Mouse (Mus musculus) kidney, adult 9 months (tissue): ENCODE data around the gene Gm43720.

ENCODE experiments used
- DNase-seq: peaks from one replicate; pipeline ENCODE4 v3.0.0; 2022

The Gm43720 gene

DNA sequence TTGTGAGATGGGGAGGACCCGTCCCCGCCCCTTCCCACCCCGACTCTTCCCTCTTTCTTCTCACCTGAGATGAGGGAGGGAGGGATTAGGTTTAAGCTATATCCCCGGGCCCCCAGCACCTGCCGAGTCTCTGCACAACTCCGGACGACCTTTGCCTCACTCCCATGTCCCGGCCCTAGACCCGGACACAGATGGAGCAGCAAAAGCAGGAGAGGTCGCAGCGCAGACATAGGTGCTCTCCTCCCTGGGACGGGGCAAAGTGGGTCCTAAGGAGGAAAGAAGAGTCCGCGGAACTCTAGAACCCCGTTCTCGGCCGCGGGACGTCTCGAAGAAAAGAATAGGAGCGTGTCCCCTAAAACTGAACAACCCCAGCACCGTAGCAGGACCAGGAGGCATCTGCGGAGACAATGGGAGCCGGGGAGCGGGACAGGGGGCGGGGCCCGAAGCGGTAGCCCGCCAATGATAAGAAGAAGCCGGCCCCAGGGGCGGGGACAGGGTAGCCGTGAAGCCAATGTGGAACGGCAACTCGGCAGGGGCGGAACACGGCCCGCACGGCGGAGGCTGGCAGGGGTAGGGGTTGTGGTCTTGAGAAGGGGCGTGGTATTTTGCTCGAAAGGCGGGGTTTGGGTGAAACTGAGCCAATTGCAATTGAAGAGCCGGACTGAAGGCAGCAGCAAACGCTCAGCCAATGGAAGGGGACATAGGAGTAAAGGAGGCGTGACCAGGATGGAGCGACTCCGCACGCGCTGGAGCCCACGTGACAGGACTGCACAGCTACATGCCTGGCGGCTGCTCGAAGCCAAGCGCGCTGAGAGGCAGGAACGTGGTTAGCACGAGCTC, at the start of gene Gm43720, which contains the start of the genes Gpc2 and Stag3:
Gm43720 (minus strand) TSS at position 374 of the 840 bp plus-strand sequence.
Gpc2 (minus strand) TSS at position 421 of the 840 bp plus-strand sequence.
Stag3 (plus strand) TSS at position 656 of the 840 bp plus-strand sequence.
- peak; percentile 75 for DNase-seq

DNA sequence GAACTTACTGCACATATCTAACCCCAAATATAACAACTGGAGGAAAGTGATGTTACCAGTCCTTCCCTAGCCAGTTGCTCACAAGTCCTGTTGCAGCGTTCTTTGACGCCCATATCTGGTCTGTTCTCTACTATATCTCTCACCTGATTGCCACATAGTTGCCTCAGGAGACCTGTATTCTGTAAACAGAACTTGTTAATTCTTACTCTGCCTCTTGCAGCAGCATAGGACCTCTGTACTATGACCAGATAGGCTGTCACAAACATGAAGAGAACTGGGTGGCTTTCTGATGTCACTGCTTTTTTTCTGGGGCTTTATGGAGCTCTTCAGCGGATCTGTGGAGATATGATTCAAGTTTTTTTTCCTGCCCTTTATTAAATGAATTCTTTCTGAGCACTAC, 33.0 kb upstream of the Gm43720 start:
- no peak for DNase-seq

DNA sequence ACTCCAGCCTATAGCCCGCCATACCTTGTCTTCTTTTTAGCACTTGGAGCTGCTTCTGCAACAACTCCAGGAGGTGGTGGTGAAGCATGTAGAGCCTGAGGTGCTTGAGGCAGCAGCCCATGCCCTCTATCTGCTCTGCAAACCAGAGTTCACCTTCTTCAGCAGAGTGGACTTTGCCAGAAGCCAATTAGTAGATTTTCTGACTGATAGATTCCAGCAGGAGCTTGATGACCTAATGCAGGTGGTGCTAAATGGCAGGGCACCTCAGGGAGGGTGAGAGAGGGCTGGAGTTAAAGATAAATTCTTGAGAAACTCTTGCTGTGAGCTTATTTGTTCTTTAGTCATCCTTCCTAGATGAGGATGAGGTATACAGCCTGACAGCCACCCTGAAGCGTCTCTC, 19.9 kb upstream of the Gm43720 start:
- DNase-seq: no peak

DNA sequence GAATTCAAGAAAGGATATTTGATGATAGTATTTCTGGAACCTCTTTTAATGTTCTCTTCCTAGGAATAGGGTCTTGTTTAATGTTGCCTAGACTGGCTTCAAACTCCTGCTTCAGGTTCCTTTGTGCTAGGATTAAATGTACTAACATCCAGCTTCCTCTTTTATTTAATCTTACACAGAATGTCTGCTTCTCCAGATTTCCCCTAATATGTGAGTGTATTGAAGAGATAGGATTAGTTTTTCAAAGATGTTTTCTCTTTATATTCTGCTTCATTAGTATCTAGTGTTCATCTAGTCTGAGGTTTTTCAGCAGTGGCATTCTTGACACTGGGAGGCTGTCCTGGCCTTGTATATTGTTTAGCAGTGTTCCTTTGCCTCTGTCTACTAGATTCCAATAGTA, 14.4 kb upstream of the Gm43720 start:
- no peak for DNase-seq

DNA sequence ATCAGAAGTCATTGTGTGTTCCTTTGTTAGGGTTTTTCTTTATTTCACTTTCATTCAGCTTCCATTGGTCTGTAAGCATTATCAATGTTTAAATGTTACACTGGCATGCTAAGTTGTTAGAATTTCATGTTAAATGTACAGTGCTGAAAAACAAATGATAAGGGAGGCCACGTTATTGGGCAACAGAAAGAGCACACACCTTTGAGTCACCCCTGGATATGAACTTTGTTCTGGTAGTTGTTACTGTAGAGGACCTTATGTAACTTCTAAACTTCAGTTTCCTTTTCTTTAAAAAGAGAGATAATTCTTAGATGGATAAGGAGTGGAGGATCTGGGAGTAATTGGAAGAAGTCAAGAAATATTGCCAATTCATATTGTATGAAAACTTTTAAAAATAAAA, 11.9 kb upstream of the Gm43720 start:
- no peak for DNase-seq

DNA sequence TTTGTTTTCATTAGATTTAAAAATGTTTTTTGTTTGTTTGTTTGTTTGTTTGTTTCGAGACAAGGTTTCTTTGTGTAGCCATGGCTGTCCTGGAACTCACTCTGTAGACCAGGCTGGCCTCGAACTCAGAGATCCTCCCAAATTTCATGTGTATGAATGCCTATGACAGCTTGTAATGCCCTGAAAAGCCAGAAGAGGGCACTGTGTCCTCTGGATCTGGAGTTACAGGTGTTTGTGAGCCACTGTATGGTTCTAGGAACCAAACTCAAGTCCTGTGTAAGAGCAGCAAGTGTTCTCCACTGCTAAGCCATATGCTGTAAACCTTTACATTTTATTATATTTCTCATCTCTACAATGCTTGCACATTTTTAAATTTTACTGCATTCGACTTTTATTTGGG, 8.1 kb upstream of the Gm43720 start:
- no peak for DNase-seq

DNA sequence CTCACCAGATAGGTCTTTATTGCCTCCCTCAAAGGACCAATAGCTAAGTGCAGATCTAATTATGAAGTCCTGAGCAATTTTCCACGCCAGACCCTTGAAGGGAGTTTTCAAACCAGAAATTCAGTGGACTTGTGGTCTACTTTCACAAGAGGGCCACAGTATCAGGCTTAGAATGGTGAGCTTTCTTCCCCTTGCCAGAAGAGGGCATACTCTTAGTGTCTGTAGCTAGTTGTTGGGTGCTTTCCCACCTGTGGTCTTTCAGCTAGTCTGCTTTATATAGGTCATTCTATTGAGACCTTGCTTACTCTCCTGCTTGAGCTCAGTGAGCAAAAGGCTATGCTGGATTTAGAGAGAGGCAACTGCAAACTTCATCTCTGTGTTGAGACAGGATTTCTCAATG, 3.8 kb upstream of the Gm43720 start:
- DNase-seq: no peak

DNA sequence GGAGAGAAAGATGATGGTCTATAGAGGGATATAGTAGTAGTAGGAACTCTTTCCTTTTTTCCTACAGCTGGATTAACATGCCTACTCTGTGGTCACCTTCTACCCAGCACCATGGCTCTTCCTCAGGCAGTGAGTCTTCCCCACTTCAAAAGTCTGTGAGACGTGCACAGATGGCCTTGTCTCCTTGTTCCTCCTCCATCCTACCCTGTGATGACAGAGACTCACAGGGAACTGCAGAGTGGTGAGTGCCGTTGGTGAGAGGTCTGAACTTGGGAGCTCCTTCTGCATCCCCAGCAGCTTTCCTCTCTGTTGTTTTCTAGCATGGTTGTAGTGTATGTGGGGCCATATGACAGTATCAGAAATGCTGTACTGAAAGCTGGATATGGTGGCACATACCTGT, 2.0 kb upstream of the Gm43720 start:
- no peak for DNase-seq

DNA sequence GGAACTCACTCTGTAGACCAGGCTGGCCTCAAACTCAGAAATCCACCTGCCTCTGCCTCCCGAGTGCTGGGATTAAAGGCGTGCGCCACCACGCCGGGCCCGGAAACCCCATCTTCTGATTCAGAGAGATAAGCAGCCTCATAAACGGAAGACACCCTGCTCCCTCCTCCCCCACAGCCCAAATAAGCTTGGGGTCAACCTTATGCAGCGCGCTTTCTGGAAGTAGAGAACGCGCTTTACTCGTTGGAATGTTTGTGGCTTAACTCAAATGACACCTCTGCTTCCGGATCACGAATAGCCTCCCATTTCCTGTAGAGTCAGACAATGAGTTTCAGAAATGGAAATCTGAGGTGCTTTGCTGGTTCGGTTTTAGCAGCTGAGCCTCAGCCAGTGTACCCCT, 1.1 kb upstream of the Gm43720 start:
- no peak for DNase-seq

DNA sequence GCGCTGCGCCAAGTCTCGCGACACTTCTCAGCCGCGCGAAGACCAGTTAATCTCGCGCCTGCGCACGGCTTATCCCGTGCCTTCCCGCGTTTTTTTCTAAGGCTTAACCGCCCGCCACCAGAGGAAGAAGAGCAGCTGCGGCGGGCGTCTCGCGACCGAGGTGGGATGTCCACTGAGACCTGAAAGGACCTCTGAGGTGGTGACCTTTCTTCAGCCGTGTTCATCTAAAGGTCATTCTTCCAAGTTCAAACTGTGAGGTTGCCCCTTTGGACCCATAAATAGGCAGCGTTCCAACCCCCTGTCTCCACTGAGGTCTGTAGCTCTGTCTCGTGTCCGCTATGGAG, 639 bp upstream of the Gm43720 start:
- DNase-seq: no peak

DNA sequence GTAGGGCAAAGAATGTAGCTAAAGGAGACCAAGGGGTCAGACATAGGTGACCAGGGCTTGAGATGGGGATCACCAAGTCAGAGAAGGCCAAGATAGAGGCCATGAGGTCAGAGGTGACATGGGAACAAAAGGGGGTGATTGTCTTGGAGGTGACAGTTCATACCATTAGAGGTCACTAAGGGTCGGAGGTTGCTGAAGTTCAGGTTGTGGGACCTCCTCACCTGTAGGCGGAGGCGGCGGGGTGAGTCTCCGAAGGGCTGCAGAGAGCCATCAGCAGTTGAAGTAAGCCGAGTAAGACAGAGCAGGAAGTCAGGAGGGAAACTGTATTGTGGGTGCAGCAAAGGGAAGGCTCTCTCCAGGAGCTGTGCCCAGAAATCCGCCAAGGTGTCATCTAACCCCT, 1.8 kb downstream of the Gm43720 start:
- DNase-seq: no peak

DNA sequence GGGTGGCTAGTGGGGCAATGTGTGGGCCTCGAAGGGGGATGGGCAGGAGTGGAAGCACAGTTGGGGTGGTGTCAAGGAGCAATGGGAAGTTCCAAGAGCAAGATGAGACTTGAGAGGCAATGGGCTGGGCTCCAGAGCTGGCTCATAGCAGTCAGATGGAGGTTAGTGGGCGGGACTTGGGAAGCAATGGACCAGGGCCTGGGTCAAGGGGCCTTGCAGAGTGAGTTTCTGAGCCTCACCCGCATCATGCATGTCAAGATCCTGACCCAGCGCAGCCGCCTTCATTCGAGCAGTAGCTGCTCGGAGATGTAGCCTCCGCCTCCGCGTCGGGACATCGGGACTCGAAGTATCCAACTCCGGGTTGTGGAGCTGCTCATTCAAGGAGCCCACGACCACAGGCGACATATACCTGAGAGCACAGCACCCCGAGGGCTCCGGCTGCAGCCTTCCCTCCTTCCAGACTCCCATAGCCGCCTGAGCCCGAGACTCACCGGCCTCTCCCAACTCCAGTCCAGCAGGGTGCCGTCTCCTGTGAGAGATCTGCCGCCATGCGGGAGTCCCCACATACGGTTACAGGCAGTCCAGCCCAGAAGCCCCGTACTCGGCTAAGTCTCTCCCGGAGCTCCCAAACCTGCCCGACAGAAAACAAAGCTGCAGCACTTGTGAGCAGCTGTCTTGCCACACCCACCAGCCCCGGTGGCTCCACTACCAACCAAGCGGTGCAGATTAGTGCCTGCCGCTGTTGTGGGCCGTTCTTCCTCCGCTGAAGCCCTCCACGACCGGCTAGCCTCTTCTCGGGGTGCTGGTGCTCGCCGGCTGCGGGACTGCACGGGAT, 4.3 kb downstream of the Gm43720 start:
- peak; percentile 43 for DNase-seq

DNA sequence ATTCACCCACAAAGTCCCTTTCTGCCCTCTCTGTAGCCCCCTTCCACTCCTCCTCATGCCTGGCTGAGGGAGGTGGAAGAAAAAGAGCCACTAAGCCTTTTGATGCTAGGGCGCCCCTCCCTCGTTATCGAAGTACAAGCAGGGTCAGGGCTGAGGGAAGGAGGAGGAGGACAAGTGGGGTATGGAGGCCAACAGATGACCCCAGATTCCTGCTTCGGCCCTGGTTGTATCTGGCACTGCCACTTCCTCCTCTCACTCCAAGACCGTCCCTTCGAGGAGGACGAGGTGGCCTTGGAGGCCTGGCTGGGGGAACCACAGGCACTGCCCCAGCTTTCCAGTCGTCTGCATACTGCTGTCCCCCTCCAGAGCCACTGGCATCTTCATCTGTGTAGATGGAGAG, 5.6 kb downstream of the Gm43720 start:
- no peak for DNase-seq

DNA sequence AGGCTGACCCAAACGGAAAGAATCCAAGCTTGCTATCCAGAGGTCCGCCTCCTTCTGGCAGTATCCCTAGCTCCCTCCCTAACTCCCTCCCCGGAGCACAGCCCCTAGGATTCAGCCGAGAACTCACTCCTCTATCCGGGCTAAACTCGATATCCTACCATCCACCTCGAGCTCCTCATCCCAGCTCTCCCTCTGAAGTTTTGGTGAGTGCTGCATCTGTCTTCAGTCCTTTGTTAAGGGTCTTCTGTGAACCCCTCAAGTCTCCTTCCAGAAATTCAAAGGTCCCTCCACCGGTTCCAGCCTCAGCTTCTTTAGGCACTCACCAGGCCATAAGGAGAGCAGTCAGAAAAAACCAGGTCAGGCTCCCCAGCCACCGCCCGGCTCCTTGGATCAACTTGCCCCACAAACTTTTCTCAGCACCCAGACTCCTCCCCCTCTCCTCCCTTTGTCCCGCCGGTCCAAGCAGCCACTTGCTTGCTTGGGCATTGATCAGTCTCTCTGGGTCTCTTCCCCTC, 7.3 kb downstream of the Gm43720 start, which contains the start of gene Gal3st4:
Gal3st4 (minus strand) TSS at position 432 of the 515 bp plus-strand sequence.
- no peak for DNase-seq

DNA sequence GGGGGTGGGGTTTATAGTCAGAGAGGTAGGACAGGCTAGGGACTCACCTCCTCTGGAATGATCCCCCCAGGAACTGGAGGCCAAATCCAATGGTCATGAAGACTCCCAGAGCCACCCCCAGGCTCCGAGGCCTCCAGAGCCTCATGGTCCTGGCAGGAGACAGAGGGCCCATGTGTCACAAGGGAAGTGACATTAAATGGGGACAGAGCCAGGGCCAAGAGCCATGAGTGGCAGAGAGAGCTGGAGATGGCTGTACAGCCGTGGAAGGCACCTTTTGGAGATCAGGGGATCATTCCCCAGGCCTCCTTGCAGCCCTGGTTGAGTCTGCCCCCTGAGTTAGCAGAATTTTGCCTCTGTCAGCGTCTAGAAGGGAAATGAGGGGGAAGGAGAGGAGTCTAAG, 8.5 kb downstream of the Gm43720 start:
- no peak for DNase-seq

DNA sequence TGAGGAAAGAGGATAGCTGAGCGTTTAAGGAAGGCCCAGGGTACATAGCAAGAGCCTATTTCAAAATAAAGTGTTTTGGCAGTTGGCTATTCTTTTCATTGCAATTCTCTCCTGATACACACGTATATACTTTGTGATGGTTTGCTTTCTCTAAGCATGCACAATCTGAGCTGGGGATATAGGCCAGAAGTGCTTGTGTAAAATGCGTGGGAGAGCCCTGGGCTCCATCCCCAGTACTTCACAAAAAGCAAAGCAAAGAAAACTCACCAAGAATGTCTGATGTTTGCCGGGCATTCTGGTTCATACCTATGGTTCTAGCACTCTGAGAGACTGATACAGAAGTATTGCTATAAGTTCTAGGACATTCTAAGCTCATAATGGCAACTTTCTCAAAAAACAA, 10.8 kb downstream of the Gm43720 start:
- DNase-seq: no peak

DNA sequence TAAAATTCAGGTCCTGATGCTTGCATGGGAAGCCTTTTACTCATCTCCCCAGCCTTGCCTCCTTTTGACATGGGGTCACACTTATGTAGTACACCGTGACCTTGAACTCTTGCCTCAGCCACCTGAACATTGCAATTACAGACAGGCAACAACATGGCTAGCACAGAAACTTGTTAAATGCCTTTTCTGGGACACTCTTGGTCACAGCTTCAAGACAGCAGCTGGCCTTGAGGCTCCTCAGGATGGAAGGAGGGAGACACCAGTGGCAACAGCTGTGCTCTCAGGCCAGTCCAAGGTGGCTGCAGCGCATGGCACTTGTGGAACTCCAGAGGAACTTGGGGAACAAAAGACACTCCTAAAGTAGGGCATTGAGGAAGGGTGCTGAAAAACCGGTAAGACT, 12.6 kb downstream of the Gm43720 start:
- no peak for DNase-seq

DNA sequence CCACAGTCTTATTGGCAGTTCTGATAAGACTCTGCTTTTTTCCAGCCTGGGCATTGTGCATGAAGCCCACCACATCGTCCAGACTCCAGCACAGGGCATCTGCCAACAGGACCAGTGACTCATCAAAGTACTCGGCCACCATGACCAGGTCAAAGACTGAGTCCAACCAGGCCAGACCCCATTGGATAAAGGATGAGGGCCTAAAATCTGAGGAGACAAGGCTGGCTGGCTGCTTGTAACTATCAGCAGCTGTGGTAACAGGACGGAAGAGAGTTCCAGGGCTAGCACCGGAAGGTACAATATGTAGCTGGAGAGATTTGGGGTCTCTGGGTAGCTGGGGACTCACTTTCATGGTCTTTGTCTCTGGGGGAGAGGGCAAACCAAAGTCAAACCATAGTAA, 14.0 kb downstream of the Gm43720 start:
- no peak for DNase-seq

DNA sequence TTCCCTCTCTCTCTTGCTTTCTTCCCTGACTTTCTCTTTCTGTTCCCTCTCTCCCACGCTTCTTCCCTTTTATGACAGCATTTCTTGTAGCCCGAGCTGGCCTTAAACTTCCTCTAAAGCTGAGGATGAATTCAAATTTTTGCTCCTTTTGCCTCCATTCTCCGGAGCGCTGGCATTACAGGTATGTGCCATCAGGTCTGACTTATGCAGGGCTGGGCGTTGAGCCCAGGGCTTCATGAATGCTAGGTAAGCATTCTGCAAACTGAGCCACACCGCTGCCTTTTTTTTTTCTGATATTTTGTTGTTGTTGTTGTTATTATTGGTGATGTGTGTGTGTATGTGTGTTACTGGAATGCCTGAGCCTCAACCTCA, 15.6 kb downstream of the Gm43720 start:
- no peak for DNase-seq

DNA sequence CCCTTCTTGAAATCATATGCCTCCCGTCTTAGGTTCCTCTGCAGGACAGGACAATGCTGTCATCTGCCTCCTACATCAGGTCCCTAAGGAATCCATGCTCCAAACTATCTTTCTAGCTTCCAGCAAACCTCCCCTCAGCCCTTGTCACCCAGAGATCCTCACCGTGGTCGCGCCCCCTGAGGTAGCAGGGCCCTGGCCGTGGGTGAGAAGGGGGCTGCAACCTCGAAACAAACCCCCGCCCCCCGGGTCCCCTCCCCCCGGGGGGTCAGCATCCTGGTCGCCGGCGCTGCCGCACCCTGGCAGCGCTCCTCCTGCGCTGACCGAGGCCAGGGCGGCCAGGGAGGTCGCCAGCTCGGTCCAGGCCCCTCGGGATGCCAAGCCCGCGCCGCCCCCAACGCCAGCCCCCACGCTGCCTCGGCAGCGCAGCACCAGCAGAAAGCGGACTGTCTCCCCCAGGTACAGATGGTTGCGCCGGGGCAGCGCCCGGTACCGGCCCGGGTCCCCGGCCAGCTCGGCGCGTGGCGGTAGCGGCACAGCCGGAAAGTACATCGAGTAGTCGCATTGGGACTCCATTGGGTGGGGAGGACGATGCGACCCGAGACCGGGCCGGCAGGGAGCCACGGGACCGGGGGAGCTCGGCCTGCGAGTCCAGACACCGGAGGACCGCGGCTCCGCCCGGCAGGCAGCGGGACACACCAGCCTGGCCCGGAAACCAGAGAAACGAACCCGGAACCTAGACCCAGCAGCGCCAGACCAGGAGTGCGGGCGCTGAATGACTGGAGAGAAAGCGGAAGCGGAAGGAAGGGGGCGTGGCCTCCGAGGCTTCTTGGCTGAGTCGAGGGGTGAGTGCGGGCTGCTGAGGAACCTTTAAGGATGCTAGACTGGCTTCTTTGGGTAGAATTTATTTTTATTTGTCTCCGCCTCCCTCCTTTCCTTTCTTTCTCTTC, 16.2 kb downstream of the Gm43720 start, which contains the start of gene BC037034:
BC037034 (minus strand) TSS at position 774 of the 947 bp plus-strand sequence.
- peak; percentile 93 for DNase-seq

DNA sequence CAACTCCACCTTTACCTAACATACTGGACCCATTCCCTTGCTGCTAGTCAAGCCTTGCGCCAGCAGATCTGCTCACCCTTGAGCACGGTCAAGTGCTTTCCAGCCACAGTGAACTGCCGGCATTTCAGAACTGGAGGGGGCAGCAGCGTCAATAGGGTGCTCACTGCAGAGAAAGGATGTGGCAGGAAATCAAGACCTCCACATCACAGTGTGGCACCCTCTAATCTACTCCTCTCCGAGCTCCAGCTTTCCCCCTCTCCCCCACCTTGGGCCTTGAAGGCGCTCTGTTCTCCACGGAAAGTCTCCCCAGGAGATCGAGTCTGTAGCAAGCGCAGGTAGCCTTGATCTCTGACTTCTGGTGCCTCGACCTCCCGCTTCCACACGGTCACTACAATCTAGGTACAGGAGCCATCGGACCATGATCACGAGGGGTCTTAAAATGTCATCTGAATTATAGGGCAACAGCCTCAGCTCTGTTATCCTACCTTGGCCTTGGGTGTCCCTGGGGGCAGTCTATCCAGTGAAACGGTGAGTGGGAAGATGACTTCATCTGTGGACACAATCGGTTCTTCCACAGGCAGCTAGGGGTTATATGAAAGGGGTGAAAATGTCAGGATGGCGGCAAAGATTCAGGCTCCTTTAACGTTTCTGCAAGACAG, 17.0 kb downstream of the Gm43720 start:
- no peak for DNase-seq

DNA sequence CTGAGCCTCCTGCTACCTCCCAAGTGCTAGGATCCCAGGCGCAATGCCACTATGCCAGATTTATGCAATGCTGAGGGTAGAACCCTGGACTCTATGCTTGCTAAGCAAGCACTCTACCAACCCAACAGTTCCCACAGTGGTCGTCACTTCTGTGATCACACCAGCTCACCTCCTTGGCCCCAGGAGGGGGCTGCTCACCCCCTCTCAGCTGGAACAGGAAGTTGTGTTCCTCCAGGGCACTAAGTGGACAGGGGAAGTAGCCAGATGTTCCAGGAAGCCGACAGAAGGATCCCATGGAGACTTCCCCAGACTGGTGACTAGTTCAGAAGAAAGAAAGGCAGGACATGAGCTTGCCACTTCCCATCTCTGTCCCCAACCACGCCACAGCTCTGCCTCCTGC, 17.8 kb downstream of the Gm43720 start:
- no peak for DNase-seq
